14 mouse cellular contexts compared by ENCODE assay signal in the genomic region with DNA sequence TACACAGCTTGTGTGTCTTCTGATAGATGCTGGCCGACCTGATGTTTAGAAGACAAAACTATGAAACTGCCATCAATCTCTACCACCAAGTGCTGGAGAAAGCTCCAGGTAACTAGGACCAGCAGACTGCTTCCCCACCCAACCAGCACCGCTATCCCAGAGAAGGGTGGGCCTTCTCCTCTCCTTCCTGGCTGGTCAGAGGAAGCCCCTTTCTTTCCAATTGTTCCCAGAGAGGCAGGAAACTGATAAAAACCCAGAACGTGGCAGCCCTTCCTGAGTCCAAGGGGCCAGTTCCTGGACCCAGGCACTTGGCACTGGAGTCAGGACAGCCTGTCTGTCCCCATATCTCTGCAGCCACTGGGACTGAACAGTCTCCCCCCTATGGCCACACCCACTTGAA. TPM values are rescaled to one million over a fixed set of nuclear protein-coding genes. Genes with fewer than 3 reads are reported as not detected.
DNase-seq lines count a peak whose midpoint lies in the region; ATAC-seq and TF ChIP-seq lines count a peak whose summit lies in the region.
"Had no signal": no experiment of that assay in that cellular context is flagged by ENCODE, and none has a peak within 500 bp of the region (broad histone marks: within the 10 kb centered on the region; RNA-seq: fewer than 3 reads in every experiment).

No protein-coding gene starts in this region.

- no peak overlapping the region for H3K4me3 ChIP-seq in liver, embryonic 11.5 days (ENCODE audit: low read depth, low read length)
- no peak overlapping the region for H3K4me3 ChIP-seq in liver, embryonic 12.5 days
- H3K4me3 ChIP-seq in forebrain, embryonic 12.5 days (replicated peaks) = no peak overlapping the region
- H3K4me3 ChIP-seq in thymus, adult 2 months (ENCODE audit: control insufficient read depth, insufficient read depth, low read length) = no peak overlapping the region
- H3K4me3 ChIP-seq: midbrain, embryonic 13.5 days; neural tube, embryonic 12.5 days had no signal

- H3K9ac ChIP-seq in liver, embryonic 11.5 days (ENCODE audit: low read depth, low read length) = no peak overlapping the region
- no peak overlapping the region for H3K9ac ChIP-seq in liver, embryonic 12.5 days
- no peak overlapping the region for H3K9ac ChIP-seq in forebrain, embryonic 12.5 days
- H3K9ac ChIP-seq: midbrain, embryonic 13.5 days; neural tube, embryonic 12.5 days had no signal

- H3K36me3 ChIP-seq in liver, embryonic 11.5 days (ENCODE audit: control insufficient read depth, insufficient read depth, low read length) = no peaks in the 10 kb centered on the region
- no peaks in the 10 kb centered on the region for H3K36me3 ChIP-seq in liver, embryonic 12.5 days
- no peaks in the 10 kb centered on the region for H3K36me3 ChIP-seq in forebrain, embryonic 12.5 days (replicated peaks)
- no peaks in the 10 kb centered on the region for H3K36me3 ChIP-seq in thymus, adult 2 months (ENCODE audit: control insufficient read depth, insufficient read depth, low read length)
- H3K36me3 ChIP-seq: midbrain, embryonic 13.5 days; neural tube, embryonic 12.5 days had no signal

- TF ChIP-seq CTCF in thymus, adult 2 months (IDR thresholded peaks at IDR 0.05; ENCODE audit: borderline replicate concordance, control insufficient read depth, extremely low read depth, insufficient read depth, low read length, poor library complexity) = no peak

- 61% methylated on average over 3 of the region's 3 CpGs for WGBS in liver, embryonic 11.5 days
- 30% methylated on average over 3 of the region's 3 CpGs for WGBS in liver, embryonic 12.5 days (ENCODE audit: insufficient replicate concordance)
- WGBS in forebrain, embryonic 12.5 days = 86% methylated on average over 3 of the region's 3 CpGs
- WGBS in thymus, adult 2 months = 81% methylated on average over 3 of the region's 3 CpGs

- ATAC-seq in liver, embryonic 11.5 days (replicated peaks; ENCODE audit: low FRiP score) = peak; percentile 47; the same call in 1 of the 2 replicates
- ATAC-seq in liver, embryonic 12.5 days = no peak
- ATAC-seq in forebrain, embryonic 12.5 days (ENCODE audit: low FRiP score) = no peak
- ATAC-seq: midbrain, embryonic 13.5 days had no signal

- H3K4me2 ChIP-seq in liver, embryonic 11.5 days = no peak overlapping the region
- no peak overlapping the region; the same call in 1 of the 2 replicates for H3K4me2 ChIP-seq in liver, embryonic 12.5 days
- H3K4me2 ChIP-seq in forebrain, embryonic 12.5 days = no peak overlapping the region
- H3K4me2 ChIP-seq: midbrain, embryonic 13.5 days; neural tube, embryonic 12.5 days had no signal

- H3K4me1 ChIP-seq in liver, embryonic 11.5 days (replicated peaks; ENCODE audit: control insufficient read depth, insufficient read depth, low read length) = peaks cover 14% of the 10 kb centered on the region
- H3K4me1 ChIP-seq in liver, embryonic 12.5 days = peaks cover 20% of the 10 kb centered on the region
- H3K4me1 ChIP-seq in forebrain, embryonic 12.5 days = peaks cover 8% of the 10 kb centered on the region; the same call in 1 of the 2 replicates
- no peaks in the 10 kb centered on the region for H3K4me1 ChIP-seq in thymus, adult 2 months (replicated peaks; ENCODE audit: control insufficient read depth, insufficient read depth, low read length)

- no peaks in the 10 kb centered on the region for H3K27me3 ChIP-seq in liver, embryonic 11.5 days (replicated peaks; ENCODE audit: control insufficient read depth, insufficient read depth, low read length)
- no peaks in the 10 kb centered on the region for H3K27me3 ChIP-seq in liver, embryonic 12.5 days (replicated peaks)
- 0 out of 2 replicates have a peak, but pooled peaks cover 6% of the 10 kb centered on the region for H3K27me3 ChIP-seq in forebrain, embryonic 12.5 days
- no peaks in the 10 kb centered on the region for H3K27me3 ChIP-seq in thymus, adult 2 months (ENCODE audit: control insufficient read depth, insufficient read depth, low read length)

- TF ChIP-seq POLR2A in thymus, adult 2 months (IDR thresholded peaks at IDR 0.05; ENCODE audit: control insufficient read depth, extremely low read depth, insufficient read depth, low read length, poor library complexity) = no peak

- no peaks in the 10 kb centered on the region for H3K9me3 ChIP-seq in liver, embryonic 11.5 days (ENCODE audit: control insufficient read depth, low read length)
- H3K9me3 ChIP-seq in liver, embryonic 12.5 days (replicated peaks) = no peaks in the 10 kb centered on the region
- no peaks in the 10 kb centered on the region for H3K9me3 ChIP-seq in forebrain, embryonic 12.5 days
- H3K9me3 ChIP-seq: midbrain, embryonic 13.5 days; neural tube, embryonic 12.5 days had no signal

- DNase-seq in adrenal gland, adult 2 months = peak; percentile 49
- DNase-seq in adrenal gland, postnatal 10 days = no peak
- DNase-seq in liver, embryonic 11.5 days (ENCODE audit: low spot score) = no peak
- DNase-seq in kidney, postnatal 36 days = peak; percentile 43 to 73
- peak; percentile 54 to 81 for DNase-seq in lung, postnatal 4 days
- DNase-seq in thymus, adult 2 months = no peak
- DNase-seq: layer of hippocampus, postnatal 36 days had no signal

- H3K27ac ChIP-seq in liver, embryonic 11.5 days (ENCODE audit: low read depth, low read length) = no peak overlapping the region; the same call in 1 of the 2 replicates
- H3K27ac ChIP-seq in liver, embryonic 12.5 days = no peak overlapping the region
- no peak overlapping the region for H3K27ac ChIP-seq in forebrain, embryonic 12.5 days
- no peak overlapping the region for H3K27ac ChIP-seq in thymus, adult 2 months (ENCODE audit: control insufficient read depth, insufficient read depth, low read length)
- H3K27ac ChIP-seq: midbrain, embryonic 13.5 days; neural tube, embryonic 12.5 days had no signal

RNA-seq across cellular contexts. Expression of gene Csrnp1, which starts 20.3 kb away (rescaled TPM):
- 10 to 100 TPM; 18.7 to 26.5 TPM for total RNA-seq in adrenal gland, adult 2 months (2021)
- 45.6 and 51.3 TPM in 2 replicates for polyA plus RNA-seq in adrenal gland, adult 2 months (2012; rRNA removed)
- 10 to 100 TPM; 11.9 to 24.0 TPM for total RNA-seq in adrenal gland, postnatal 10 days (2021)
- 1.1 and 2.2 TPM in 2 replicates for polyA plus RNA-seq in liver, embryonic 11.5 days (2014; fragmentation: Nextera tagmentation; extraction: Ambion mirVana)
- 1.5 and 1.9 TPM in 2 replicates for polyA plus RNA-seq in liver, embryonic 12.5 days (2016; fragmentation: Nextera tagmentation; extraction: Ambion mirVana)
- polyA plus RNA-seq in forebrain, embryonic 12.5 days (2016; fragmentation: Nextera tagmentation; extraction: Ambion mirVana) = 1.7 and 2.2 TPM in 2 replicates
- polyA plus RNA-seq in thymus, adult 2 months (2012; rRNA removed) = 283 and 325 TPM in 2 replicates

RNA-seq across cellular contexts. Expression of gene Ttc21a, which starts 26.8 kb away (rescaled TPM):
- total RNA-seq in adrenal gland, adult 2 months (2021) = under 1 TPM in 1 of 2 experiments, not detected in 1; 0.17 TPM
- 0.04 TPM in 2 replicates for polyA plus RNA-seq in adrenal gland, adult 2 months (2012; rRNA removed)
- under 1 TPM; 0.21 to 0.33 TPM for total RNA-seq in adrenal gland, postnatal 10 days (2021)
- 0.14 TPM in 1 of 2 replicates, not detected in the other for polyA plus RNA-seq in liver, embryonic 11.5 days (2014; fragmentation: Nextera tagmentation; extraction: Ambion mirVana)
- 0.06 and 0.07 TPM in 2 replicates for polyA plus RNA-seq in liver, embryonic 12.5 days (2016; fragmentation: Nextera tagmentation; extraction: Ambion mirVana)
- 0.24 and 0.36 TPM in 2 replicates for polyA plus RNA-seq in forebrain, embryonic 12.5 days (2016; fragmentation: Nextera tagmentation; extraction: Ambion mirVana)
- polyA plus RNA-seq in thymus, adult 2 months (2012; rRNA removed) = 0.18 and 0.29 TPM in 2 replicates
- total RNA-seq: heart, postnatal 36 days had no signal

RNA-seq across cellular contexts. Expression of gene Gorasp1, which starts 26.8 kb away (rescaled TPM):
- 10 to 100 TPM; 15.1 to 31.9 TPM for total RNA-seq in adrenal gland, adult 2 months (2021)
- polyA plus RNA-seq in adrenal gland, adult 2 months (2012; rRNA removed) = 26.6 and 30.5 TPM in 2 replicates
- 10 to 100 TPM; 18.9 to 25.7 TPM for total RNA-seq in adrenal gland, postnatal 10 days (2021)
- 24.7 and 25.0 TPM in 2 replicates for polyA plus RNA-seq in liver, embryonic 11.5 days (2014; fragmentation: Nextera tagmentation; extraction: Ambion mirVana)
- 14.9 and 15.9 TPM in 2 replicates for polyA plus RNA-seq in liver, embryonic 12.5 days (2016; fragmentation: Nextera tagmentation; extraction: Ambion mirVana)
- 23.1 and 27.7 TPM in 2 replicates for polyA plus RNA-seq in forebrain, embryonic 12.5 days (2016; fragmentation: Nextera tagmentation; extraction: Ambion mirVana)
- polyA plus RNA-seq in thymus, adult 2 months (2012; rRNA removed) = 10.8 and 11.0 TPM in 2 replicates

RNA-seq across cellular contexts. Expression of gene Xirp1, which starts 59.2 kb away (rescaled TPM):
- under 1 TPM; 0.37 to 0.48 TPM for total RNA-seq in adrenal gland, adult 2 months (2021)
- 0.03 and 0.04 TPM in 2 replicates for polyA plus RNA-seq in adrenal gland, adult 2 months (2012; rRNA removed)
- 1 to 10 TPM; 3.1 to 7.4 TPM for total RNA-seq in adrenal gland, postnatal 10 days (2021)
- 0.25 and 1.1 TPM in 2 replicates for polyA plus RNA-seq in liver, embryonic 11.5 days (2014; fragmentation: Nextera tagmentation; extraction: Ambion mirVana)
- 0.02 and 0.07 TPM in 2 replicates for polyA plus RNA-seq in liver, embryonic 12.5 days (2016; fragmentation: Nextera tagmentation; extraction: Ambion mirVana)
- polyA plus RNA-seq in forebrain, embryonic 12.5 days (2016; fragmentation: Nextera tagmentation; extraction: Ambion mirVana) = 0.04 TPM in 1 of 2 replicates, not detected in the other
- 0.24 and 2.3 TPM in 2 replicates for polyA plus RNA-seq in thymus, adult 2 months (2012; rRNA removed)
- polyA plus RNA-seq: intestine, embryonic 14.5 days; thymus, postnatal 0 days had no signal

Comparison
In these comparisons a context has a peak if more than half of its experiments do, and no peak if none do; other contexts are left out.
1. DNase-seq: peak in adrenal gland, adult 2 months (single experiment), kidney, postnatal 36 days (2 of 2) and lung, postnatal 4 days (2 of 2); none in adrenal gland, postnatal 10 days (single experiment), liver, embryonic 11.5 days (single experiment) and thymus, adult 2 months (single experiment).
2. RNA of gene Csrnp1, which starts 20.3 kb away (polyA plus RNA-seq): 283 to 325 TPM in thymus, adult 2 months and 45.6 to 51.3 TPM in adrenal gland, adult 2 months; 1.7 to 2.2 TPM in forebrain, embryonic 12.5 days, 1.5 to 1.9 TPM in liver, embryonic 12.5 days and 1.1 to 2.2 TPM in liver, embryonic 11.5 days; every median in the first group is over 10 times any median in the second.